In the genomic region with DNA sequence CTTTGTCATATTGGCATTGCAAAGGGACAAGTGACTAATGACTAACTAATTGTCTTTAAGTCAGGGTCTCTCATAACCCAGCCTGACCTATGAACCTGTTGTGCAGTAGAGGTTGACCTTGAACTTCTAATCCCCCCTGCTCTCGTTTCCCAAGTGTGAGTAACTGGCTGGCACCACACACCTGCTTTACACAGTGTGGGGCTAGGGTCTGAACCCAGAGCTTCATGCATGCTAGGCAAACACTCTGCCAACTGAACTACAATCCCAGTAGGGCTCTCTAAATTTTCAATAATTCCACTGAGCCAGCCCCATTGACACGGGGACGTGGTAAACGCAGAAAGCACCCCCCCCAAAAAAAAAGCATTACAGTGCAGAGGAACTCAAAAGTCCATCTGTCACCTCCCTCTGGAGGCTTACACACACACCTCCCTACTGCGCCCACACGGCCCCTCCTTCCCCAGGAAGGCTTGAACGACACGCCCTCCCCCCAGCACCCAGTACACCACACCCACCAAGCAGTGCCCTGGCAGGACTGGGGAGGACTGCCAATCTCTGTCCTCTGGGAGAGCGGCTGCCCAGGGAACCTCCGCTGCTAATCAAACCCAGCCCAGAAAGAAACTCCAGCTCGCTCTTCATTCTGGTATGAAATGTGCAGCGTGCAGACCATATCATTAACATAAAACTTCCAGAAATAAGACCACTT, we compare ENCODE assay signal across 8 mouse cellular contexts. TPM values are rescaled to one million over a fixed set of nuclear protein-coding genes. Genes with fewer than 3 reads are reported as not detected.
DNase-seq lines count a peak whose midpoint lies in the region; ATAC-seq and TF ChIP-seq lines count a peak whose summit lies in the region.

No protein-coding gene starts in this region.

- peak; percentile 93 for ATAC-seq in heart, postnatal 0 days (ENCODE audit: insufficient read depth, low read depth)
- ATAC-seq in neural tube, embryonic 12.5 days (ENCODE audit: low FRiP score, low read depth) = 0 out of 2 replicates have a peak, but pooled peaks have one; percentile 19

- H3K9me3 ChIP-seq in embryonic facial prominence, embryonic 10.5 days = no peaks in the 10 kb centered on the region
- H3K9me3 ChIP-seq in heart, postnatal 0 days (replicated peaks; ENCODE audit: control insufficient read depth, low read length) = no peaks in the 10 kb centered on the region
- no peaks in the 10 kb centered on the region for H3K9me3 ChIP-seq in neural tube, embryonic 12.5 days

- 60% methylated on average over 12 of the region's 12 CpGs for WGBS in embryonic facial prominence, embryonic 10.5 days
- 27% methylated on average over 12 of the region's 12 CpGs for WGBS in heart, postnatal 0 days
- 54% methylated on average over 12 of the region's 12 CpGs for WGBS in neural tube, embryonic 12.5 days

- peaks cover 77% of the 10 kb centered on the region for H3K4me1 ChIP-seq in embryonic facial prominence, embryonic 10.5 days
- peaks cover 10% of the 10 kb centered on the region; the same call in 1 of the 2 replicates for H3K4me1 ChIP-seq in heart, postnatal 0 days (ENCODE audit: control insufficient read depth, insufficient read depth)
- peaks cover 57% of the 10 kb centered on the region for H3K4me1 ChIP-seq in neural tube, embryonic 12.5 days

- no peak overlapping the region for H3K9ac ChIP-seq in heart, postnatal 0 days (replicated peaks; ENCODE audit: low read depth, low read length)
- H3K9ac ChIP-seq in neural tube, embryonic 12.5 days = no peak overlapping the region

- TF ChIP-seq CTCF in layer of hippocampus, adult 2 months (conservative IDR thresholded peaks at IDR 0.05) = no peak
- TF ChIP-seq CTCF in heart, postnatal 0 days (IDR thresholded peaks at IDR 0.05; ENCODE audit: low read depth) = no peak

- peak overlapping the region; percentile 59; the same call in 1 of the 2 replicates for H3K27ac ChIP-seq in layer of hippocampus, adult 2 months
- peak overlapping the region; percentile 11; the same call in 1 of the 2 replicates for H3K27ac ChIP-seq in embryonic facial prominence, embryonic 10.5 days (replicated peaks)
- no peak overlapping the region for H3K27ac ChIP-seq in heart, postnatal 0 days (ENCODE audit: low read depth)
- peak overlapping the region; percentile 20; the same call in 1 of the 2 replicates for H3K27ac ChIP-seq in neural tube, embryonic 12.5 days

- TF ChIP-seq EP300 in heart, postnatal 0 days (IDR thresholded peaks at IDR 0.05; ENCODE audit: low read depth) = no peak

- peak in 1 of 2 experiments; percentile 46 for DNase-seq in layer of hippocampus, adult 2 months (ENCODE audit: low spot score in 2 of 2)
- DNase-seq in layer of hippocampus, adult 11-12 months (ENCODE audit: low spot score) = no peak
- no peak for DNase-seq in embryonic facial prominence, embryonic 10.5 days (ENCODE audit: low spot score)
- peak; percentile 87 for DNase-seq in heart, postnatal 0 days (ENCODE audit: low spot score)
- DNase-seq in kidney, postnatal 25 days = peak; percentile 72 to 89
- DNase-seq in cerebellum, postnatal 36 days = no peak
- DNase-seq in right cerebral cortex, postnatal 36 days (ENCODE audit: low spot score in 2 of 2) = no peak

- H3K27me3 ChIP-seq in embryonic facial prominence, embryonic 10.5 days (replicated peaks; ENCODE audit: low read depth, poor library complexity, severe bottlenecking) = no peaks in the 10 kb centered on the region
- no peaks in the 10 kb centered on the region for H3K27me3 ChIP-seq in heart, postnatal 0 days (ENCODE audit: control insufficient read depth, insufficient read depth, low read length)
- no peaks in the 10 kb centered on the region for H3K27me3 ChIP-seq in neural tube, embryonic 12.5 days (replicated peaks)

- peaks cover 34% of the 10 kb centered on the region; the same call in 1 of the 2 replicates for H3K36me3 ChIP-seq in embryonic facial prominence, embryonic 10.5 days (replicated peaks)
- no peaks in the 10 kb centered on the region for H3K36me3 ChIP-seq in heart, postnatal 0 days (replicated peaks; ENCODE audit: control insufficient read depth, insufficient read depth, low read length)
- no peaks in the 10 kb centered on the region for H3K36me3 ChIP-seq in neural tube, embryonic 12.5 days

- peak overlapping the region; percentile 5; the same call in 1 of the 2 replicates for H3K4me2 ChIP-seq in heart, postnatal 0 days (ENCODE audit: low read depth, low read length)
- H3K4me2 ChIP-seq in neural tube, embryonic 12.5 days (replicated peaks) = no peak overlapping the region; the same call in 1 of the 2 replicates

- no peak overlapping the region for H3K4me3 ChIP-seq in layer of hippocampus, adult 2 months
- H3K4me3 ChIP-seq in embryonic facial prominence, embryonic 10.5 days = no peak overlapping the region
- no peak overlapping the region for H3K4me3 ChIP-seq in heart, postnatal 0 days (ENCODE audit: low read depth, low read length)
- no peak overlapping the region for H3K4me3 ChIP-seq in neural tube, embryonic 12.5 days

RNA-seq across cellular contexts. Expression of gene Bcl11b, which starts 42.5 kb away (rescaled TPM):
- 100 to 1,000 TPM; 144 to 145 TPM for total RNA-seq in layer of hippocampus, adult 2 months (2021)
- 7.3 and 10.4 TPM in 2 replicates for polyA plus RNA-seq in embryonic facial prominence, embryonic 10.5 days (2016; fragmentation: Nextera tagmentation; extraction: Ambion mirVana)
- total RNA-seq in heart, postnatal 0 days (2014; rRNA removed; ENCODE audit: low replicate concordance) = 2.7 and 7.3 TPM in 2 replicates
- 2.1 and 2.2 TPM in 2 replicates for polyA plus RNA-seq in heart, postnatal 0 days (2015; fragmentation: Nextera tagmentation; extraction: Ambion mirVana)
- 25.9 and 27.1 TPM in 2 replicates for polyA plus RNA-seq in neural tube, embryonic 12.5 days (2016; fragmentation: Nextera tagmentation; extraction: Ambion mirVana)

Comparison
In these comparisons a context has a peak if more than half of its experiments do, and no peak if none do; other contexts are left out.
1. DNase-seq: peak in heart, postnatal 0 days (single experiment) and kidney, postnatal 25 days (2 of 2); none in layer of hippocampus, adult 11-12 months (single experiment), embryonic facial prominence, embryonic 10.5 days (single experiment), cerebellum, postnatal 36 days (0 of 2) and right cerebral cortex, postnatal 36 days (0 of 2).